Mouse (Mus musculus): ENCODE data around the gene Tbce. TPM values are rescaled to one million over a fixed set of nuclear protein-coding genes. Genes with fewer than 3 reads are reported as not detected.

The Tbce gene
- polyA plus RNA-seq, 1 experiment from 2014 or later: 59.8 TPM

Other genes starting within 250 kb of the Tbce start
- gene B3galnt2, start 85.2 kb downstream of the Tbce start, polyA plus RNA-seq (2014; fragmentation: Nextera tagmentation; extraction: Ambion mirVana): 27.3 and 42.9 TPM in 2 replicates
- gene Arid4b, start 23.6 kb upstream of the Tbce start, polyA plus RNA-seq (2014; fragmentation: Nextera tagmentation; extraction: Ambion mirVana): 67.1 and 68.7 TPM in 2 replicates
- gene Ggps1, start 23.9 kb upstream of the Tbce start, polyA plus RNA-seq (2014; fragmentation: Nextera tagmentation; extraction: Ambion mirVana): 44.2 and 57.2 TPM in 2 replicates